Mouse (Mus musculus): ENCODE measurements at regions not wholly inside any gene's neighbourhood (a gene's known extent, or its start where the extent isn't known, plus 50 kb on each side); places are given as distances from the start of the nearest gene placed in this dataset.

DNA sequence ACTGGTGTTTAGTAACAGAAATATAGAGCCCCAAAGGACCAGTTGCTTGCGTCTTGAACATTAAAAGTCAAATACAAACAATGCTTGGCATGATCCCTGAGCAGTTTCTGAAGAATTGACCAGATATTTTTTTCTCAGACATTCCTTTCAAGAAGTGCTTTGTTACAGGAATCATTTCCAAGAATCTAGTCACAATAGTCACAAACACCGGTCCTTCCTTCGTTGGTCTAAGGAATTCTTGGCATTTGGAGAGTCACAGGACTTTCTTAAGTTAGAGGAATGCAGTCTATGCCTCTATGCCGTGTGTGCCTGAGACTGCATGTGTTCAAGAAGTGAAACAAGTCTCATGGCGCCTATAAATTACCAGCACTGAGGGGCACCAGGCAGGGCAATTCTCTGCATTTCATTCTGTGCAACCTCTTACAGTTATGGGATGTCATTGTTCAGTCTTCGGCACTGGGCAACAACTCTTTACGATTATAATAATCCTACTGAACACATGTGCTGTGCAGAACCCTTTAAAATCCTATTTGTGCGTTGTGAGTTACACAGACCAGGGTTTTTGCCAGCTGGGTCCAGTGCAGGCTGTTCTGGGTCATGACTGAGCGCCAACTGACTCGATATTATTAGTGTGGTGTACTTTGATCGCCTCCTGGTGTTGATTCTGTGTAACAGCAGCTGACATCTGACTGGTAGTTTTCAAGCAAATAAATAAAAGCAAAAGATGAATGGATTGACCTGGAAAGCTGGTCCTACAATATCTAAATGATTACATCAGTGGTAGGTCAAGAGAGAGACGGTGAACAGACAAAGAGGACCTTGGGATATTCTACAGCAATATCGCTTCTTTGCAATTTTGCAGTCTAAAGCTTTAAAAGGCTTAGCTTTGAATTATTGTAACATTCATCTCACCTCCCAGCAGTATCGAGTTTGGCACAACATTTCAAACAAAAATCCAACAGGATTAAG lies 398.6 kb upstream of the Ddi1 start:
- Histone ChIP-seq H3K4me3 (replicated peaks; ENCODE audit: low read depth, low read length) (no peak overlapping the region), H3K4me2 (ENCODE audit: low read length) (peak overlapping the region; percentile 35), H3K9ac (ENCODE audit: low read depth, low read length) (no peak overlapping the region), H3K27me3 (ENCODE audit: insufficient read depth, low read length) (no peaks in the 10 kb centered on the region), H3K9me3 (replicated peaks; ENCODE audit: low read length) (no peaks in the 10 kb centered on the region), H3K36me3 (ENCODE audit: insufficient read depth, low read length) (no peaks in the 10 kb centered on the region), H3K4me1 (replicated peaks; ENCODE audit: insufficient read depth, low read length) (no peaks in the 10 kb centered on the region), H3K27ac (no peak overlapping the region)
- ATAC-seq (replicated peaks; ENCODE audit: low FRiP score, low read depth): peak; percentile 86
- WGBS: 27% methylated on average over 14 of the region's 14 CpGs
- peak; percentile 87 for DNase-seq (ENCODE audit: low spot score)
- TF ChIP-seq CTCF (IDR thresholded peaks at IDR 0.05; ENCODE audit: low read depth): peak; percentile 94

DNA sequence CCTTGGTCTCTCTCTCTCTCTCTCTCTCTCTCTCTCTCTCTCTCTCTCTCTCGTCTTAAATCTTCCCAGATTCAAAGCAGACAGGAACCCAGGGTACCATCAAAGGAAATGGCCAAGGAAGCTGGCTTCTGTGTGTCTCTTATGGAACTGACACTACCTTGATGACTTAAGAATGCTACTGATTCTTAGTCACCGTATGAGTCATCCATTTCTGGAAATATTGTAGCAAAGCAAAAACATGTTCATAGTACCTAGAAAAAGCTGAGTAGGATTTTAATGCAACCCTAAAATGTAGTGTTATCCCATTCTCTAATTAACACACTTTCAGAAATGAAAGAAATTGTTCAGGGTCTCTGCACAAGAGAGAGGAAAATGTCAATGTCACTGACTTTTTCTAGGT lies 396.0 kb upstream of the Ddi1 start:
- H3K4me3 ChIP-seq (replicated peaks; ENCODE audit: low read depth, low read length): no peak overlapping the region
- H3K9me3 ChIP-seq (replicated peaks; ENCODE audit: low read length): no peaks in the 10 kb centered on the region
- H3K27me3 ChIP-seq (ENCODE audit: insufficient read depth, low read length): no peaks in the 10 kb centered on the region
- no peak for TF ChIP-seq CTCF (IDR thresholded peaks at IDR 0.05; ENCODE audit: low read depth)
- no peaks in the 10 kb centered on the region for H3K4me1 ChIP-seq (replicated peaks; ENCODE audit: insufficient read depth, low read length)
- H3K27ac ChIP-seq: no peak overlapping the region
- ATAC-seq (replicated peaks; ENCODE audit: low FRiP score, low read depth): no peak
- no peaks in the 10 kb centered on the region for H3K36me3 ChIP-seq (ENCODE audit: insufficient read depth, low read length)
- 82% methylated on average over 2 of the region's 2 CpGs for WGBS
- no peak overlapping the region for H3K9ac ChIP-seq (ENCODE audit: low read depth, low read length)
- no peak overlapping the region for H3K4me2 ChIP-seq (ENCODE audit: low read length)
- DNase-seq (ENCODE audit: low spot score): no peak

DNA sequence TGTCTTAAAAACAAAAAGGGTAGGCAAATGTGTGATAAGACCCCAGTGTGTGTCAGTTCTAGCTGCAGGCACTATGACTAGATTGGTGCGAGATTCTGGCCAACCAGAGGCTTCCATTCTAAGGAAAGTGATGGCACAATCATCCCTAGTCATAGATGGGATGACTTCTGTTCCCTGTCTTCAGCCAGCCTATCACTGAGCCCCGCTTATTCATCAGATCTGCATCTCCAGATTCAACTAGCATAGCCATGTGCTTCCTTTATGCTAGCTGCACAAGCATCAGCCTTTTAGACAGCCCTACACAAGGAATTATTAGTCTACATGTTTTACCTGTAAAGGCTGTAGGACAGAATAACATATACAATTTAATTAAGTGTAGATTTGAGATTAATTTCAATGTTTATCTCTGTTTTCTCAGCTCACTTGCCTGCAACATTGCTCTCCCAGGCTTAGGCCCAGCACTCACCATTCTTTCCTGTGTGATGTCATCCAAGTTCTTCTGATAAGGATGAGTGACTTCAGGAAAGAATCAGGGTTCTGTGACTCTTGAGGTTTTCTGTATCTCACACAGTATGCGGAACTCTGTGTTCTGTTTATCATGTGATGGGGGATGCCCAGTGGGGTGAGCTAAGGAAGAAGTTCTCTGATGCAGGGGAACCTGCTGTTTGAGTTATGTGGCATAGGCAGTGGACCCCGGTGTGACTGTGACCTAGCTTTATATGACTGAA lies 382.8 kb upstream of the Ddi1 start:
- ATAC-seq (replicated peaks; ENCODE audit: low FRiP score, low read depth): no peak

DNA sequence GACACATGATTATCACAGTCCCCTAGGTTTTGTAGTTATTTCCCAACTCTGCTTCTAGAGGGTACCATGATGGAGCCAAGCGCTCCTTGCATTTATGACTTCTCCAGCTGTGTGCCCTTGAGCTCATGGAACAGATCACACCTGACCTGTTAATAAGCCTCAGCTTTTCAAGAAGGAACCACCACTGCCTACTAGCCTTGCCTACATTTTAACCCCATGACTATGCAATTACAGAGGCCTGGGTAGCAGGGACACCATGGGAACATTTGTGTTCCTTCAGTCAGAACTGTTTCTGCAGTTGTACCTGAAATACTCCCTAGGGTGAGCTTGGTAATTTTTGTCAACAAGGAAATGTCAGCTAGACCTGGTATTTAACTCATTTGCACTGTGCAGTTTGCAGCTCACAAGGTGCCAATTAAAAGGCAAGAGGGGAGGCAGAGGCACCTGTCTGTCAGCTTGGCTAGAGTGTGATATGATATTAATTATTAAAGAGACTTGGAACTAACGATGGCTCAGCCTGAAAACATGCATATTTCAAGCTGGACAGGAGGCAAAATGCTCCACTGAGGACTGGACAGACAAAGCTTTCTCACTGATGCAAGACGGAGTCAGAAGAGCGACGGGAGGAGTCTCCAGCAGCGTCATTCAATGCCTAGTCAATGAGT lies 382.1 kb upstream of the Ddi1 start:
- TF ChIP-seq CTCF (IDR thresholded peaks at IDR 0.05; ENCODE audit: low read depth): no peak
- no peaks in the 10 kb centered on the region for H3K4me1 ChIP-seq (replicated peaks; ENCODE audit: insufficient read depth, low read length)
- H3K9me3 ChIP-seq (replicated peaks; ENCODE audit: low read length): no peaks in the 10 kb centered on the region
- H3K27ac ChIP-seq: no peak overlapping the region
- H3K4me3 ChIP-seq (replicated peaks; ENCODE audit: low read depth, low read length): no peak overlapping the region
- no peaks in the 10 kb centered on the region for H3K27me3 ChIP-seq (ENCODE audit: insufficient read depth, low read length)
- ATAC-seq (replicated peaks; ENCODE audit: low FRiP score, low read depth) (no peak; the same call in 1 of the 2 replicates), DNase-seq (ENCODE audit: low spot score) (no peak)
- no peak overlapping the region for H3K9ac ChIP-seq (ENCODE audit: low read depth, low read length)
- WGBS: 75% methylated on average over 6 of the region's 6 CpGs
- no peak overlapping the region for H3K4me2 ChIP-seq (ENCODE audit: low read length)
- no peaks in the 10 kb centered on the region for H3K36me3 ChIP-seq (ENCODE audit: insufficient read depth, low read length)

More for the DNA sequence above, 382.8 kb upstream of the Ddi1 start:
- no peak for TF ChIP-seq CTCF (IDR thresholded peaks at IDR 0.05; ENCODE audit: low read depth)
- no peaks in the 10 kb centered on the region for H3K27me3 ChIP-seq (ENCODE audit: insufficient read depth, low read length)
- no peaks in the 10 kb centered on the region for H3K36me3 ChIP-seq (ENCODE audit: insufficient read depth, low read length)
- H3K27ac ChIP-seq: no peak overlapping the region
- no peaks in the 10 kb centered on the region for H3K9me3 ChIP-seq (replicated peaks; ENCODE audit: low read length)
- no peaks in the 10 kb centered on the region for H3K4me1 ChIP-seq (replicated peaks; ENCODE audit: insufficient read depth, low read length)
- DNase-seq (ENCODE audit: low spot score): no peak
- H3K4me2 ChIP-seq (ENCODE audit: low read length): no peak overlapping the region
- no peak overlapping the region for H3K9ac ChIP-seq (ENCODE audit: low read depth, low read length)
- no peak overlapping the region for H3K4me3 ChIP-seq (replicated peaks; ENCODE audit: low read depth, low read length)
- 88% methylated on average over 4 of the region's 4 CpGs for WGBS

DNA sequence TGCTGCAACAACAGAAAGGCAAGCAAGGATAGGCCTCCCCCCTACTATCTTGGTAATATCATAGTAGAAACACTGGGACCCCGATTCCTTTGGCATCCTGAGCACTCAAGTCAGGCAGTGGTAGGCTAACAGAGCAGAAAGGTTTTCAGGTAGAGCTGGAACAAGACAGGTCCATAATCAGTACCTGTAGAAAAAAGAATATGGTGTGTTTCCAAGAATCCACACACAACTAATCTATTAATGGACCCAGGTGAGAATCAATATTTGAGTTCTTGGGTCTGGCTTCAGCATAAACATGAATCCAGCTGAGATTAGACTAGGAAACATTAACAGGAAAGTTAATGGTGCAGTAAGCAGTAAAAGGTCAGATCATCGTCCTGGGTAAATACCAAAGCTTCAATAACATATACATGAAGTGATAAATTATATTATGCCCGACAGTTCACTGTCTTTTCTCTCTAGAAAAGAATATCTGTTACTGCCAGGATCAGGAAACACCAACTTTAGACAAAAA lies 376.2 kb upstream of the Ddi1 start:
- no peak for TF ChIP-seq CTCF (IDR thresholded peaks at IDR 0.05; ENCODE audit: low read depth)
- Histone ChIP-seq H3K36me3 (ENCODE audit: insufficient read depth, low read length) (no peaks in the 10 kb centered on the region), H3K4me1 (replicated peaks; ENCODE audit: insufficient read depth, low read length) (no peaks in the 10 kb centered on the region), H3K27ac (no peak overlapping the region), H3K4me2 (ENCODE audit: low read length) (no peak overlapping the region), H3K27me3 (ENCODE audit: insufficient read depth, low read length) (no peaks in the 10 kb centered on the region), H3K4me3 (replicated peaks; ENCODE audit: low read depth, low read length) (no peak overlapping the region), H3K9ac (ENCODE audit: low read depth, low read length) (no peak overlapping the region), H3K9me3 (replicated peaks; ENCODE audit: low read length) (no peaks in the 10 kb centered on the region)
- 54% methylated on average over 3 of the region's 3 CpGs for whole genome bisulfite sequencing
- no peak for DNase-seq (ENCODE audit: low spot score)
- ATAC-seq (replicated peaks; ENCODE audit: low FRiP score, low read depth): no peak

DNA sequence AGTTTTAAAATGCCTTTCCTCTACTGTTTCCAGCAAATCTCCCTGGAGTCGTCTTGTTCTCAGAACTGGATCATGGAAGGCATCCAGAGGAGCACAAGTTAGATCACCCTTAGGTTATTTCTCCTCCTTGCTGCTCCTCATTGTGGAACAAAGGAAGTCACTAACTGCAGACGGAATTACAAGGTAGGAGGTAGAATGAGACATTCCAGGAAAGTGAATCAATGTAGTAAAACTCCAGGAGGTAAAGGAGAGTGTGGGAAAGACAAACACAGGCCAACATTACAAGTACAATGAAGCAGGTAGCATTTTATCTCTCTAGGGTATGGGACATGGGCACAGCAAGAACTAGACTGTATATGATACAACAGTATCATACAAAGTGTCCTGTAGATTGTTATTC lies 375.7 kb upstream of the Ddi1 start:
- 47% methylated on average over 2 of the region's 2 CpGs for WGBS
- no peak for ATAC-seq (replicated peaks; ENCODE audit: low FRiP score, low read depth)
- TF ChIP-seq CTCF (IDR thresholded peaks at IDR 0.05; ENCODE audit: low read depth): no peak

More for the DNA sequence above, 375.7 kb upstream of the Ddi1 start:
- Histone ChIP-seq H3K9ac (ENCODE audit: low read depth, low read length) (no peak overlapping the region), H3K4me2 (ENCODE audit: low read length) (no peak overlapping the region), H3K36me3 (ENCODE audit: insufficient read depth, low read length) (no peaks in the 10 kb centered on the region), H3K4me1 (replicated peaks; ENCODE audit: insufficient read depth, low read length) (no peaks in the 10 kb centered on the region), H3K27me3 (ENCODE audit: insufficient read depth, low read length) (no peaks in the 10 kb centered on the region), H3K27ac (no peak overlapping the region), H3K9me3 (replicated peaks; ENCODE audit: low read length) (no peaks in the 10 kb centered on the region), H3K4me3 (replicated peaks; ENCODE audit: low read depth, low read length) (no peak overlapping the region)
- no peak for DNase-seq (ENCODE audit: low spot score)

Measured in kidney, postnatal 0 days (tissue).